Mouse (Mus musculus) intestine, postnatal 0 days (tissue): ENCODE data around the gene Rad51b. TPM values are rescaled to one million over a fixed set of nuclear protein-coding genes. Genes with fewer than 3 reads are reported as not detected.

ENCODE experiments used
- ATAC-seq: fragments of 200-750 bp; cut with Nextera tagmentation; 2 replicates; pipeline ENCODE4 v1.8.0; 2017; ENCODE audit warnings: mild to moderate bottlenecking, moderate TSS enrichment, moderate library complexity
- H3K27ac ChIP-seq: fragments of 300-500 bp; sonication (generic); 2 replicates; pipeline ENCODE4 v1.5.1; 2014; ENCODE audit warnings: mild to moderate bottlenecking, low read depth, low read length, moderate library complexity
- H3K27me3 ChIP-seq: fragments of 300-500 bp; sonication (generic); replicated peaks from 2 replicates; pipeline ENCODE4 v1.6.1; 2014; ENCODE audit warnings: low read length, mixed read lengths; ENCODE audit not compliant: control insufficient read depth, insufficient read depth
- H3K36me3 ChIP-seq: fragments of 300-500 bp; sonication (generic); 2 replicates; pipeline ENCODE4 v1.6.1; 2014; ENCODE audit warnings: mild to moderate bottlenecking, moderate library complexity; ENCODE audit not compliant: control insufficient read depth, insufficient read depth
- H3K4me1 ChIP-seq: fragments of 300-500 bp; sonication (generic); replicated peaks from 2 replicates; pipeline ENCODE4 v1.6.1; 2014; ENCODE audit warnings: antibody characterized with exemption, low read length, mixed read lengths; ENCODE audit not compliant: control insufficient read depth, insufficient read depth
- H3K4me2 ChIP-seq: fragments of 300-500 bp; sonication (generic); replicated peaks from 2 replicates; pipeline ENCODE4 v1.6.1; 2014; ENCODE audit warnings: low read depth, mild to moderate bottlenecking, moderate library complexity
- H3K4me3 ChIP-seq: fragments of 300-500 bp; sonication (generic); 2 replicates; pipeline ENCODE4 v1.5.1; 2014; ENCODE audit warnings: low read depth, low read length
- H3K9ac ChIP-seq: fragments of 300-500 bp; sonication (generic); 2 replicates; pipeline ENCODE4 v1.6.1; 2014; ENCODE audit warnings: mild to moderate bottlenecking, low read depth, low read length
- H3K9me3 ChIP-seq: fragments of 300-500 bp; sonication (generic); 2 replicates; pipeline ENCODE4 v1.6.1; 2016; ENCODE audit warnings: mixed run types; ENCODE audit not compliant: control insufficient read depth
- CTCF ChIP-seq: sonication (generic); IDR thresholded peaks from 2 replicates; pipeline ENCODE4 v1.5.1; 2016; ENCODE audit warnings: low read depth, mild to moderate bottlenecking, control low read depth, antibody characterized with exemption, moderate library complexity
- WGBS: fragments of 180-500 bp; shearing (Covaris S2); extraction: QIAGEN DNeasy Blood & Tissue Kit; methylation state at CpG from one replicate; pipeline ENCODE4 v1.1.7; 2014; 5-methylcytosine and 5-hydroxymethylcytosine counted together
- polyA plus RNA-seq: library from polyadenylated mRNA; unstranded; fragments of >200 nt; fragmentation: Nextera tagmentation; extraction: Ambion mirVana; gene quantifications from 2 replicates; pipeline ENCODE4 v1.2.1, GENCODE M21; 2015

The Rad51b gene
- polyA plus RNA-seq, 1 experiment from 2014 or later: 1.9 TPM

DNA sequence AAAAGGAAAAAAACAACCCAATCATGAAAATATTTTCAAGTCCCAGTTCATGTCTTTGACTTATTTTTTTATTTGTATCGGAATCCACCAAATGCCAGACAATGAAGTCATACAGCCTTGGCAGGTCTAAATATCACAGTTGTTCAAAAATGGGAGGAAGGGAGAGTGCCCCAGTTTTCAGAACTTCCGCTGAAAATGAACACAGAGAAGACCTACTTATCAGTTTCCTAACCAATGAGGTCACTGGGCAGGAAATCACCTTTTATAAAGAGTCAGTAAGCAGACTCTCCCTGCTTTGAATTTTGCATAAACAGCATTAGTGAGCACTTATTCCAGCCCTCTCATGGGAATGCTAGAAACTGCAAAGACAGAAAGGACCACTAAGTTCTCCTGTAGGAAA, 465.0 kb downstream of the Rad51b start:
- Histone ChIP-seq H3K27ac (no peak overlapping the region), H3K4me2 (no peak overlapping the region), H3K4me1 (0 out of 2 replicates have a peak, but pooled peaks cover 6% of the 10 kb centered on the region), H3K4me3 (no peak overlapping the region), H3K9ac (no peak overlapping the region), H3K36me3 (no peaks in the 10 kb centered on the region), H3K27me3 (no peaks in the 10 kb centered on the region), H3K9me3 (no peaks in the 10 kb centered on the region)
- no peak for ATAC-seq
- no peak for TF ChIP-seq CTCF
- 48% methylated on average over 2 of the region's 2 CpGs for WGBS

- Histone ChIP-seq H3K9me3 (no peaks in the 10 kb centered on the region), H3K27me3 (no peaks in the 10 kb centered on the region), H3K36me3 (no peaks in the 10 kb centered on the region), H3K4me1 (0 out of 2 replicates have a peak, but pooled peaks cover 6% of the 10 kb centered on the region), H3K4me3 (no peak overlapping the region), H3K4me2 (no peak overlapping the region), H3K9ac (no peak overlapping the region), H3K27ac (no peak overlapping the region)
- no peak for ATAC-seq
- TF ChIP-seq CTCF: no peak
- WGBS: 47% methylated on average over 7 of the region's 7 CpGs
Measured at GRCm38 (mm10) chr12:79762570-79763275, 465.6 kb downstream of the Rad51b start.

DNA sequence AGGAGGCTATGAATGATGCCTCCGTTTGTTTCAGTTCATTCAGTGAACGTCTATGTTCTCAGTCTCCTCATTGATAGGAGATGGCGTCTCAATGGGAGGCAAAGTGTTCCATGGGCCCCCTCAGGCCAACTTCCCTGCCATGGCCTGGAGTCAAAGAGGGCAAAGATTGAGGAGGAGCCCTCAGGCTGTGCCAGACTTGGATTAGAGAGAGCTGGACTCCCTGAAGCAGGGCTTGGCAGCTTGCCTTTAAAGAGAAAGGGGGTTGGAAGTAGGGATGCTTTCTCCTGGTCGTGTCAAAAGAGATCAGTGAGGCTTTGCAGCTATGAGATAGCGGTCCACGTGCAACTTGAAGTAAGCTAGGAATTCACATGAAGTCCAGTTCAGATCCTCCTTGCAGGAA, 469.0 kb downstream of the Rad51b start:
- Histone ChIP-seq H3K27ac (no peak overlapping the region), H3K27me3 (no peaks in the 10 kb centered on the region), H3K9me3 (no peaks in the 10 kb centered on the region), H3K9ac (no peak overlapping the region), H3K4me3 (no peak overlapping the region), H3K4me2 (no peak overlapping the region), H3K36me3 (no peaks in the 10 kb centered on the region), H3K4me1 (no peaks in the 10 kb centered on the region; the same call in 1 of the 2 replicates)
- no peak for ATAC-seq
- WGBS: 72% methylated on average over 6 of the region's 6 CpGs
- no peak for TF ChIP-seq CTCF

DNA sequence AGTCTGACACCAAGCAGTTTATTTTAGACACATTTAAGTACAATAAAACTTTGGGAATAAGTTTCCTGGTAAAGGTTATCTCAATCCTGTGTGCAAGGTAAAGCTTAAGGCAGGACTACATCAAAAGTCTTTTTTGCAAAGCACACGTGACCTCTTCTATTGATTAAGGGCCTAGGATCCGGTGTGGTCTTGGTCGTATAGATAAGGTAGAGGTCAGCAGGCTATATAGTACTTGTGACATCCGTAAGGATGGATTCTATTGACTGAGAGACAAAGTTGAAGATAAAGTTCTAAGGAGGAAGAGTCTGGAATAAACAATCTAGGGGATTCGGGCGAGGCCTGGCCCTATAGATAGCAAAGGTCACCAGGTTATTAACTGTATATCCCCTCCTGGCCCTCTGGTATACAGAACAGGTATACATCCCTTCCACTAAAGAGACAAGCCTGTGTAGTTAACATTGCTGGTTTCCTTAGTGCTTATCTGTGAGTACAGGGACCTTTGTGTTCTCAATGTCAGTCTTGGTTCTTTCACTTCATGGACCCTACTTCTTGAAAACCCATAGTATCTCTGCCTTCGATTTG, 471.8 kb downstream of the Rad51b start:
- Histone ChIP-seq H3K4me1 (no peaks in the 10 kb centered on the region; the same call in 1 of the 2 replicates), H3K4me3 (no peak overlapping the region), H3K27ac (no peak overlapping the region), H3K4me2 (no peak overlapping the region), H3K9ac (no peak overlapping the region), H3K27me3 (no peaks in the 10 kb centered on the region), H3K9me3 (no peaks in the 10 kb centered on the region), H3K36me3 (no peaks in the 10 kb centered on the region)
- WGBS: 39% methylated on average over 7 of the region's 7 CpGs
- TF ChIP-seq CTCF: no peak
- 0 out of 2 replicates have a peak, but pooled peaks have one; percentile 19 for ATAC-seq

DNA sequence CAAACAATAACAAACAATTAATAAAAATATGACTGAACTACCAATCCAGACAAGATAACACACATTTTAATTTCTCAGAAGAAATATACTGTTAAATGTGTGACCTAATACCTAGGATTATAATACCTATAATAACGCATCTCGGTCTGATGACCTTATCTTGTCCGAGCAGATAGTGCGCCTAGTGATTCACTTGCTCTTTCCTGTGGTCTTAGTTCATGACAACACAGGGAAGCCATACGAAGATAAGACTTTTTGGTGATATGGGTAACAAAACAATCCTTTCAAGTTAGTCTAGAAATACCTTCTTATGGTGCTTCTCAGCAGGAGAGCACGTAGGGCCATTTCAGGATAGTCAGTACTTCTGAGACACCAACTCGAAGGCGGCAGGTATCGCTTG, 472.7 kb downstream of the Rad51b start:
- 86% methylated on average over 9 of the region's 9 CpGs for WGBS
- ATAC-seq: no peak
- H3K27ac ChIP-seq: no peak overlapping the region

DNA sequence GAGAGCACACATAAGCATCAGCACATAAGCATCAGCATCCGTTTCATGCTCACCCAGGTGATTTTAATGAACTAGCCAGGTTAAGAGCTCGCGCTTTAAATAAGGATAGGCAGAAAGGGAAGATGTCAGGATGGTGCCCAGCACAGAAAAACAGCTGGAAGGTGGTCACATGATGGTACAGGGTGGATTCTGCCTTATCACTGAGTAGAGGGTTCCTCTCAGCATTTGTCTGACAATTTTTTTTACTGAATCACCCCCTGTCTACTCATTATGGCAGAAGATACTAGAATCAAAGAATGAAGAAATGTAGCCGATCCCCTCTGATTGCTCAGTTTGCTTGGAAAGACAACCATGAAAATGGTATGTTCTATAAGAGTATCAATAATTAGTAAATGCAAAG, 474.1 kb downstream of the Rad51b start:
- Histone ChIP-seq H3K4me2 (no peak overlapping the region), H3K36me3 (no peaks in the 10 kb centered on the region), H3K4me3 (no peak overlapping the region), H3K9ac (no peak overlapping the region), H3K4me1 (no peaks in the 10 kb centered on the region; the same call in 1 of the 2 replicates), H3K27ac (no peak overlapping the region), H3K9me3 (no peaks in the 10 kb centered on the region), H3K27me3 (no peaks in the 10 kb centered on the region)
- ATAC-seq: no peak
- TF ChIP-seq CTCF: no peak
- 95% methylated on average over 4 of the region's 4 CpGs for WGBS

More for the DNA sequence above, 472.7 kb downstream of the Rad51b start:
- Histone ChIP-seq H3K4me3 (no peak overlapping the region), H3K36me3 (no peaks in the 10 kb centered on the region), H3K4me2 (no peak overlapping the region), H3K9ac (no peak overlapping the region), H3K27me3 (no peaks in the 10 kb centered on the region), H3K9me3 (no peaks in the 10 kb centered on the region), H3K4me1 (no peaks in the 10 kb centered on the region; the same call in 1 of the 2 replicates)
- no peak for TF ChIP-seq CTCF
